In genomic region chr6:113024866-113025265, GRCm38 (mm10) we compare ENCODE assay signal across 10 mouse cellular contexts. TPM values are rescaled to one million over a fixed set of nuclear protein-coding genes. Genes with fewer than 3 reads are reported as not detected.
DNase-seq lines count a peak whose midpoint lies in the region; ATAC-seq and TF ChIP-seq lines count a peak whose summit lies in the region.
"Had no signal": no experiment of that assay in that cellular context is flagged by ENCODE, and none has a peak within 500 bp of the region (broad histone marks: within the 10 kb centered on the region; RNA-seq: fewer than 3 reads in every experiment).

No protein-coding gene starts in this region.

- H3K36me3 ChIP-seq in forebrain, embryonic 13.5 days (ENCODE audit: poor library complexity, severe bottlenecking), result no peaks in the 10 kb centered on the region
- H3K36me3 ChIP-seq in myocyte (ENCODE audit: control insufficient read depth, insufficient read depth), result no peaks in the 10 kb centered on the region
- H3K36me3 ChIP-seq: hindbrain, embryonic 12.5 days; limb, embryonic 12.5 days had no signal

- 21% methylated on average over 8 of the region's 8 CpGs for WGBS in forebrain, embryonic 13.5 days

- H3K9ac ChIP-seq in forebrain, embryonic 13.5 days, result no peak overlapping the region
- H3K9ac ChIP-seq: hindbrain, embryonic 12.5 days; limb, embryonic 12.5 days had no signal

- no peaks in the 10 kb centered on the region for H3K27me3 ChIP-seq in forebrain, embryonic 13.5 days
- no peaks in the 10 kb centered on the region for H3K27me3 ChIP-seq in myocyte (ENCODE audit: control insufficient read depth, insufficient read depth, insufficient read length)
- H3K27me3 ChIP-seq: limb, embryonic 12.5 days had no signal

- peak; percentile 68 for DNase-seq in left cerebral cortex, adult 11 months (ENCODE audit: low spot score)
- DNase-seq in left cerebral cortex, postnatal 4 days, result no peak
- peak; percentile 38 for DNase-seq in R1 (ENCODE audit: low read depth, low spot score)
- DNase-seq: cerebellum, adult 9-11 months had no signal

- H3K9me3 ChIP-seq in forebrain, embryonic 13.5 days (replicated peaks), result no peaks in the 10 kb centered on the region
- H3K9me3 ChIP-seq: hindbrain, embryonic 12.5 days; limb, embryonic 12.5 days had no signal

- no peak overlapping the region for H3K27ac ChIP-seq in forebrain, embryonic 13.5 days
- H3K27ac ChIP-seq: hindbrain, embryonic 12.5 days; limb, embryonic 12.5 days had no signal

- intact Hi-C loops in left cerebral cortex, postnatal 4 days (cut with DNase I), result no loop called here

- H3K4me3 ChIP-seq in forebrain, embryonic 13.5 days, result no peak overlapping the region
- no peak overlapping the region for H3K4me3 ChIP-seq in myocyte
- H3K4me3 ChIP-seq: hindbrain, embryonic 12.5 days; limb, embryonic 12.5 days had no signal

- H3K79me2 ChIP-seq in myocyte (ENCODE audit: control insufficient read depth, insufficient read depth), result no peaks in the 10 kb centered on the region

- ATAC-seq in forebrain, embryonic 13.5 days, result 0 out of 2 replicates have a peak, but pooled peaks have one; percentile 41
- ATAC-seq in megakaryocyte progenitor cell, adult 5-6 weeks (replicated peaks; ENCODE audit: poor library complexity), result no peak
- no peak for ATAC-seq in erythroid progenitor cell, adult 5-6 weeks (replicated peaks; ENCODE audit: low FRiP score, poor library complexity, severe bottlenecking)

- TF ChIP-seq POLR2A in myocyte (IDR thresholded peaks at IDR 0.05; ENCODE audit: insufficient read length, low read depth), result no peak

- no peak overlapping the region for H3ac ChIP-seq in myocyte (ENCODE audit: control insufficient read depth, insufficient read length)

- H3K4me2 ChIP-seq in forebrain, embryonic 13.5 days, result no peak overlapping the region
- peak overlapping the region; percentile 55 for H3K4me2 ChIP-seq in myocyte (ENCODE audit: low read depth)
- H3K4me2 ChIP-seq: hindbrain, embryonic 12.5 days; limb, embryonic 12.5 days had no signal

- H3K4me1 ChIP-seq in forebrain, embryonic 13.5 days, result peaks cover 21% of the 10 kb centered on the region

TF ChIP-seq in myocyte, 11 proteins besides CTCF, POLR2A, EP300 and RAD21:
- no peak for TF ChIP-seq USF1 (IDR thresholded peaks at IDR 0.05; ENCODE audit: low read depth)
- no peak for TF ChIP-seq E2F4 (IDR thresholded peaks at IDR 0.05; ENCODE audit: insufficient read depth)
- no peak for TF ChIP-seq MYOG (IDR thresholded peaks at IDR 0.05; ENCODE audit: control insufficient read depth in 1 of 3, insufficient read depth in 1 of 3, insufficient read length in 2 of 3, low read depth in 2 of 3)
- no peak for TF ChIP-seq SRF (IDR thresholded peaks at IDR 0.05; ENCODE audit: control insufficient read depth, insufficient read length, low read depth)
- peak; percentile 47; the same call in 1 of the 2 replicates for TF ChIP-seq CEBPB (IDR thresholded peaks at IDR 0.05; ENCODE audit: insufficient read depth, poor library complexity, severe bottlenecking)
- TF ChIP-seq REST (IDR thresholded peaks at IDR 0.05; ENCODE audit: insufficient read depth, insufficient read length), result no peak
- TF ChIP-seq POLR2AphosphoS2 (IDR thresholded peaks at IDR 0.05; ENCODE audit: insufficient read length, low read depth), result no peak
- TF ChIP-seq TCF12 (IDR thresholded peaks at IDR 0.05; ENCODE audit: insufficient read depth, poor library complexity, severe bottlenecking), result no peak

RNA-seq across cellular contexts. Expression of gene Thumpd3, which starts 21.2 kb away (rescaled TPM):
- total RNA-seq in left cerebral cortex, postnatal 4 days (2021), result 10 to 100 TPM; 35.4 to 36.4 TPM
- 62.9 and 63.2 TPM in 2 replicates for polyA plus RNA-seq in forebrain, embryonic 13.5 days (2015; fragmentation: Nextera tagmentation; extraction: Ambion mirVana)
- polyA plus RNA-seq in myocyte (2012; fragmentation: generic; extraction: Trizol), result 22.9 TPM
- 87.0 and 96.9 TPM in 2 replicates for total RNA-seq in megakaryocyte progenitor cell, adult 5-6 weeks (2015)
- 65.8 and 79.9 TPM in 2 replicates for total RNA-seq in megakaryocyte progenitor cell, adult 5-6 weeks (2017)
- 31.4 and 43.2 TPM in 2 replicates for total RNA-seq in erythroid progenitor cell, adult 5-6 weeks (2015; ENCODE audit: low replicate concordance)
- total RNA-seq in erythroid progenitor cell, adult 5-6 weeks (2017; ENCODE audit: low replicate concordance), result 21.4 and 32.3 TPM in 2 replicates

RNA-seq across cellular contexts. Expression of gene Setd5, which starts 52.3 kb away (rescaled TPM):
- 100 to 1,000 TPM; 139 to 144 TPM for total RNA-seq in left cerebral cortex, postnatal 4 days (2021)
- polyA plus RNA-seq in forebrain, embryonic 13.5 days (2015; fragmentation: Nextera tagmentation; extraction: Ambion mirVana), result 56.9 and 63.3 TPM in 2 replicates
- 21.8 TPM for polyA plus RNA-seq in myocyte (2012; fragmentation: generic; extraction: Trizol)
- total RNA-seq in megakaryocyte progenitor cell, adult 5-6 weeks (2015), result 99.9 and 127 TPM in 2 replicates
- 48.3 and 73.6 TPM in 2 replicates for total RNA-seq in megakaryocyte progenitor cell, adult 5-6 weeks (2017)
- 103 and 106 TPM in 2 replicates for total RNA-seq in erythroid progenitor cell, adult 5-6 weeks (2015; ENCODE audit: low replicate concordance)
- 92.4 and 110 TPM in 2 replicates for total RNA-seq in erythroid progenitor cell, adult 5-6 weeks (2017; ENCODE audit: low replicate concordance)
